Mouse (Mus musculus) MEL (cell line): Measurements from ENCODE around the gene Tpx2. TPM values are rescaled to one million over a fixed set of nuclear protein-coding genes. Genes with fewer than 3 reads are reported as not detected.

Experiments used
- DNase-seq: peaks from one replicate; pipeline ENCODE4 v3.0.0; 2011; ENCODE audit warnings: low read depth, low spot score
- H3K27ac ChIP-seq: 2 replicates; pipeline ENCODE4 v1.5.1; 2012; ENCODE audit warnings: low read depth, mild to moderate bottlenecking, control low read depth, low read length, moderate library complexity; ENCODE audit not compliant: control insufficient read depth
- H3K27me3 ChIP-seq, 2 experiments: fragments of 150-350 bp in 1 of 2; sonication (generic) in 1 of 2; 2 replicates each; pipeline ENCODE4 v1.6.1; 2012; ENCODE audit warnings: low read length in 2 of 2, mild to moderate bottlenecking in 2 of 2, improper control_type of control experiment in 1 of 2, moderate library complexity in 1 of 2; ENCODE audit not compliant: insufficient read depth in 2 of 2, control insufficient read depth in 1 of 2
- H3K36me3 ChIP-seq, 2 experiments: 2 replicates each; pipeline ENCODE4 v1.6.1; 2012 to 2014; ENCODE audit warnings: low read length in 2 of 2, improper control_type of control experiment in 1 of 2, inconsistent platforms in 1 of 2, mild to moderate bottlenecking in 1 of 2; ENCODE audit not compliant: insufficient read depth in 2 of 2, control insufficient read depth in 1 of 2
- H3K4me1 ChIP-seq, 2 experiments: fragments of 150-350 bp in 1 of 2; sonication (generic) in 1 of 2; 2 replicates each; pipeline ENCODE4 v1.6.1; 2012; ENCODE audit warnings: low read length in 2 of 2, improper control_type of control experiment in 1 of 2, mild to moderate bottlenecking in 1 of 2; ENCODE audit not compliant: insufficient read depth in 2 of 2, control insufficient read depth in 1 of 2
- H3K4me3 ChIP-seq, 2 experiments: fragments of 150-350 bp in 1 of 2; sonication (generic) in 1 of 2; 2 replicates each; pipeline ENCODE4 v1.5.1; 2012; ENCODE audit warnings: low read depth in 2 of 2, low read length in 2 of 2, mild to moderate bottlenecking in 2 of 2, moderate library complexity in 2 of 2, control low read depth in 1 of 2, improper control_type of control experiment in 1 of 2; ENCODE audit not compliant: control insufficient read depth in 1 of 2, insufficient read depth in 1 of 2
- H3K79me2 ChIP-seq: 2 replicates; pipeline ENCODE4 v1.6.1; 2012; ENCODE audit warnings: mild to moderate bottlenecking, low read length, moderate library complexity; ENCODE audit not compliant: control insufficient read depth, poor library complexity, insufficient read depth
- H3K9ac ChIP-seq: 2 replicates; pipeline ENCODE4 v1.6.1; 2012; ENCODE audit warnings: low read depth, mild to moderate bottlenecking, control low read depth, low read length, moderate library complexity; ENCODE audit not compliant: control insufficient read depth, poor library complexity, severe bottlenecking
- H3K9me3 ChIP-seq: fragments of 150-350 bp; sonication (generic); replicated peaks from 2 replicates; pipeline ENCODE4 v1.6.1; 2012; ENCODE audit warnings: mild to moderate bottlenecking, low read length, improper control_type of control experiment, moderate library complexity; ENCODE audit not compliant: insufficient read depth
- E2F4 ChIP-seq: IDR thresholded peaks from 2 replicates; pipeline ENCODE4 v1.6.1; 2011; ENCODE audit warnings: low read depth, low read length, improper control_type of control experiment, borderline replicate concordance
- ELF1 ChIP-seq: IDR thresholded peaks from 2 replicates; pipeline ENCODE4 v1.6.1; 2014; ENCODE audit warnings: low read depth, mild to moderate bottlenecking, inconsistent platforms, low read length, improper control_type of control experiment, moderate library complexity
- EP300 ChIP-seq, 2 experiments: IDR thresholded peaks; 2 replicates each; pipeline ENCODE4 v1.6.1; 2011; ENCODE audit warnings: improper control_type of control experiment in 2 of 2, low read length in 2 of 2, low read depth in 1 of 2, mild to moderate bottlenecking in 1 of 2
- GABPA ChIP-seq: IDR thresholded peaks from 2 replicates; pipeline ENCODE4 v1.6.1; 2012; ENCODE audit warnings: low read depth, mild to moderate bottlenecking, inconsistent platforms, low read length, improper control_type of control experiment, moderate library complexity
- GATA1 ChIP-seq: IDR thresholded peaks from 2 replicates; pipeline ENCODE4 v1.6.1; 2011; ENCODE audit warnings: low read depth, low read length, improper control_type of control experiment
- HCFC1 ChIP-seq: IDR thresholded peaks from 2 replicates; pipeline ENCODE4 v1.6.1; 2012; ENCODE audit warnings: low read depth, mild to moderate bottlenecking, inconsistent platforms, low read length, improper control_type of control experiment, moderate library complexity
- JUND ChIP-seq: IDR thresholded peaks from 2 replicates; pipeline ENCODE4 v1.6.1; 2011; ENCODE audit warnings: low read depth, mild to moderate bottlenecking, improper control_type of control experiment, low read length
- KAT2A ChIP-seq: conservative IDR thresholded peaks from 2 replicates; pipeline ENCODE4 v1.6.1; 2012; ENCODE audit warnings: low read depth, low read length, improper control_type of control experiment, inconsistent platforms
- MAFK ChIP-seq: IDR thresholded peaks from 2 replicates; pipeline ENCODE4 v1.6.1; 2011; ENCODE audit warnings: low read depth, mild to moderate bottlenecking, low read length, improper control_type of control experiment, borderline replicate concordance
- MAX ChIP-seq: IDR thresholded peaks from 2 replicates; pipeline ENCODE4 v1.6.1; 2011; ENCODE audit warnings: low read length, improper control_type of control experiment
- MXI1 ChIP-seq: IDR thresholded peaks from 2 replicates; pipeline ENCODE4 v1.6.1; 2011; ENCODE audit warnings: mild to moderate bottlenecking, low read depth, low read length, improper control_type of control experiment
- MYB ChIP-seq: IDR thresholded peaks from 2 replicates; pipeline ENCODE4 v1.6.1; 2011; ENCODE audit warnings: mild to moderate bottlenecking, low read depth, low read length, improper control_type of control experiment
- NELFE ChIP-seq: IDR thresholded peaks from 2 replicates; pipeline ENCODE4 v1.6.1; 2011; ENCODE audit warnings: low read depth, low read length, improper control_type of control experiment
- POLR2A ChIP-seq, 2 experiments: IDR thresholded peaks; 2 replicates each; pipeline ENCODE4 v1.6.1; 2011 to 2012; ENCODE audit warnings: low read length in 2 of 2, mild to moderate bottlenecking in 2 of 2, control low read depth in 1 of 2, improper control_type of control experiment in 1 of 2, low read depth in 1 of 2, moderate library complexity in 1 of 2; ENCODE audit not compliant: control insufficient read depth in 1 of 2, insufficient read depth in 1 of 2, poor library complexity in 1 of 2
- RAD21 ChIP-seq: IDR thresholded peaks from 2 replicates; pipeline ENCODE4 v1.6.1; 2011; ENCODE audit warnings: mild to moderate bottlenecking, low read depth, low read length, improper control_type of control experiment
- SIN3A ChIP-seq: IDR thresholded peaks from 2 replicates; pipeline ENCODE4 v1.6.1; 2012; ENCODE audit warnings: low read length, improper control_type of control experiment, inconsistent platforms
- TBP ChIP-seq: IDR thresholded peaks from 2 replicates; pipeline ENCODE4 v1.8.0; 2011; ENCODE audit warnings: low read depth, low read length, improper control_type of control experiment
- TCF12 ChIP-seq: IDR thresholded peaks from 2 replicates; pipeline ENCODE4 v1.6.1; 2014; ENCODE audit warnings: low read depth, mild to moderate bottlenecking, inconsistent platforms, low read length, improper control_type of control experiment, moderate library complexity
- USF2 ChIP-seq, 2 experiments: IDR thresholded peaks; 2 replicates each; pipeline ENCODE4 v1.6.1; 2011 to 2012; ENCODE audit warnings: improper control_type of control experiment in 2 of 2, low read length in 2 of 2, borderline replicate concordance in 1 of 2, inconsistent platforms in 1 of 2, low read depth in 1 of 2, mild to moderate bottlenecking in 1 of 2; ENCODE audit not compliant: insufficient read depth in 1 of 2
- ZC3H11A ChIP-seq: IDR thresholded peaks from 2 replicates; pipeline ENCODE4 v1.6.1; 2012; ENCODE audit warnings: low read depth, mild to moderate bottlenecking, inconsistent platforms, low read length, improper control_type of control experiment
- ZKSCAN1 ChIP-seq: IDR thresholded peaks from 2 replicates; pipeline ENCODE4 v1.6.1; 2012; ENCODE audit warnings: low read depth, mild to moderate bottlenecking, inconsistent platforms, low read length, improper control_type of control experiment, moderate library complexity
- ZMIZ1 ChIP-seq: IDR thresholded peaks from 2 replicates; pipeline ENCODE4 v1.6.1; 2012; ENCODE audit warnings: low read depth, mild to moderate bottlenecking, inconsistent platforms, low read length, improper control_type of control experiment, moderate library complexity
- ZNF384 ChIP-seq: IDR thresholded peaks from 2 replicates; pipeline ENCODE4 v1.6.1; 2012; ENCODE audit warnings: low read depth, mild to moderate bottlenecking, inconsistent platforms, low read length, improper control_type of control experiment
- polyA plus RNA-seq, 2 experiments: library from polyadenylated mRNA; stranded (reverse) in 1 of 2; unstranded in 1 of 2; fragments of >175 nt in 1 of 2; fragments of >200 nt in 1 of 2; gene quantifications; 2 replicates each; pipeline versions ENCODE4 v1.2.1 to v1.2.4; 2012; ENCODE audit warnings: low replicate concordance in 2 of 2, low read depth in 1 of 2; ENCODE audit not compliant: insufficient read length in 2 of 2, insufficient read depth in 1 of 2, missing spikeins in 1 of 2
- total RNA-seq: library from RNA; depleted of rRNA; stranded (reverse); fragments of 300-350 nt; gene quantifications from 2 replicates; pipeline ENCODE4 v1.2.3, GENCODE M21; 2012

Tpx2 gene
- total and polyA plus RNA-seq, 3 experiments, result 59.3 to 131 TPM; not detected in 1

DNA sequence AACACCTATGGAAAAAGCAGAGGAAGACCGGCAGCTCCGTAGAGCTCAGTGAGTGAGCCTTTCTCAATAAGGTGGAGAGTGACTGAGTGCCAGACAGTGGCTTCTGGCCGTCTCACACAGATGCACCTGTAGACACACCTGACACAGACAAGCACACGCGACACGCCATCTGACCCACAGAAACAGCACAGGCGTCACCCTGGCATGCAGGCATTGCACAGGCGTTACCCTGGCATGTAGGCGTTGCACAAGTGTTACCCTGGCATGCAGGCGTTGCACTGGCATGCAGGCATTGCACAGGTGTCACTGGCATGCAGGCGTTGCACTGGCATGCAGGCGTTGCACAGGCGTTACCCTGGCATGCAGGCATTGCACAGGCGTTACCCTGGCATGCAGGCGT is 53.5 kb downstream of the Tpx2 start:
- no peaks in the 10 kb centered on the region for H3K79me2 ChIP-seq
- no peaks in the 10 kb centered on the region for H3K9me3 ChIP-seq
- no peaks in the 10 kb centered on the region for H3K27me3 ChIP-seq
- DNase-seq, result no peak
- TF ChIP-seq ZNF384, result no peak
- TF ChIP-seq NELFE, result no peak
- no peak for TF ChIP-seq GABPA
- no peak for TF ChIP-seq HCFC1
- TF ChIP-seq TCF12, result no peak
- TF ChIP-seq ZC3H11A, result no peak
- no peak for TF ChIP-seq MAFK
- TF ChIP-seq POLR2A (IDR thresholded peaks at IDR 0.05; ENCODE audit: control insufficient read depth in 1 of 2, insufficient read depth in 1 of 2, low read depth in 1 of 2, low read length in 2 of 2, poor library complexity in 1 of 2), result no peak
- H3K27ac ChIP-seq, result no peak overlapping the region
- no peak overlapping the region for H3K4me3 ChIP-seq
- no peak overlapping the region for H3K9ac ChIP-seq
- H3K4me1 ChIP-seq, result no peaks in the 10 kb centered on the region
- no peaks in the 10 kb centered on the region for H3K36me3 ChIP-seq

DNA sequence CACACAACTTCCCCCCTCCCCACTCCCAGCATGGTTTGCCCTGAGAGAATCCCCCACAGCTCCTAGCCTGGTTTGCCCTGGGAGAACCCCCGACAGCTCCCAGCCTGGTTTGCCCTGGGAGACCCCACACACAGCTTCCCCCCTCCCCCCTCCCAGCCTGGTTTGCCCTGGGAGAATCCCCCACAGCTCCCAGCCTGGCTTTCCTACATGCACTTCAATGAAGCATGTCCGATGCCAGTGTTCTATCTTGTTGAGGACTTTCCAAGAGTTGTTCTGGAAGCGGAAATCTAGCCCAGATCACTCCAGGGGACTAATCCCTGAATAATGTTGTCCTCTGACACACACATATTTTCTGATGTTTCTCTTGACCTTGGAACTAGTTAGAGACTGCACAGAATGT is 54.9 kb downstream of the Tpx2 start:
- TF ChIP-seq MXI1, result no peak
- TF ChIP-seq USF2 (IDR thresholded peaks at IDR 0.05; ENCODE audit: borderline replicate concordance in 1 of 2, insufficient read depth in 1 of 2, low read depth in 1 of 2, low read length in 2 of 2), result no peak
- TF ChIP-seq GATA1, result no peak
- no peak for TF ChIP-seq E2F4
- TF ChIP-seq EP300 (IDR thresholded peaks at IDR 0.05; ENCODE audit: low read depth in 1 of 2, low read length in 2 of 2), result no peak
- TF ChIP-seq JUND, result no peak
- TF ChIP-seq SIN3A, result no peak
- no peak for TF ChIP-seq ZNF384
- no peak for TF ChIP-seq MAX
- no peak for TF ChIP-seq ZMIZ1
- no peak for TF ChIP-seq ZKSCAN1
- TF ChIP-seq MYB, result no peak
- no peak for TF ChIP-seq RAD21
- no peak for TF ChIP-seq ELF1
- TF ChIP-seq KAT2A, result no peak
- TF ChIP-seq TBP, result no peak
- TF ChIP-seq GABPA, result no peak
- Histone ChIP-seq H3K9ac (no peak overlapping the region), H3K36me3 (no peaks in the 10 kb centered on the region), H3K27ac (no peak overlapping the region), H3K79me2 (no peaks in the 10 kb centered on the region), H3K4me1 (no peaks in the 10 kb centered on the region), H3K9me3 (no peaks in the 10 kb centered on the region), H3K27me3 (no peaks in the 10 kb centered on the region), H3K4me3 (no peak overlapping the region)
- no peak for DNase-seq
